In genomic region chr1:119818704-119819103, GRCm38 (mm10) we compare ENCODE assay signal across 9 mouse cellular contexts. TPM values are rescaled to one million over a fixed set of nuclear protein-coding genes. Genes with fewer than 3 reads are reported as not detected.
A peak's percentile ranks its signal among the peaks of the same experiment; 100 is the strongest.
DNase-seq lines count a peak whose midpoint lies in the region; ATAC-seq lines count a peak whose summit lies in the region.
"Had no signal": no experiment of that assay in that cellular context is flagged by ENCODE, and none has a peak within 500 bp of the region (broad histone marks: within the 10 kb centered on the region; RNA-seq: fewer than 3 reads in every experiment).

No protein-coding gene starts in this region.

- H3K27ac ChIP-seq in forebrain, embryonic 12.5 days, result no peak overlapping the region
- no peak overlapping the region for H3K27ac ChIP-seq in forebrain, embryonic 11.5 days (ENCODE audit: low read depth, low read length)
- no peak overlapping the region for H3K27ac ChIP-seq in forebrain, embryonic 15.5 days (replicated peaks)
- H3K27ac ChIP-seq: limb, embryonic 12.5 days had no signal

- WGBS in forebrain, embryonic 12.5 days, result 71% methylated on average over 1 of the region's 1 CpGs
- 74% methylated on average over 1 of the region's 1 CpGs for WGBS in forebrain, embryonic 11.5 days
- WGBS in forebrain, embryonic 15.5 days, result 65% methylated on average over 1 of the region's 1 CpGs

- no peak overlapping the region for H3K4me3 ChIP-seq in forebrain, embryonic 12.5 days (replicated peaks)
- H3K4me3 ChIP-seq in forebrain, embryonic 11.5 days (ENCODE audit: low read depth, low read length), result no peak overlapping the region
- H3K4me3 ChIP-seq in forebrain, embryonic 15.5 days, result no peak overlapping the region
- H3K4me3 ChIP-seq: limb, embryonic 12.5 days had no signal

- no peak overlapping the region for H3K4me2 ChIP-seq in forebrain, embryonic 12.5 days
- H3K4me2 ChIP-seq in forebrain, embryonic 11.5 days (ENCODE audit: low read depth, low read length, severe bottlenecking), result no peak overlapping the region
- no peak overlapping the region for H3K4me2 ChIP-seq in forebrain, embryonic 15.5 days (replicated peaks)
- H3K4me2 ChIP-seq: limb, embryonic 12.5 days had no signal

- H3K27me3 ChIP-seq in forebrain, embryonic 12.5 days, result no peaks in the 10 kb centered on the region
- H3K27me3 ChIP-seq in forebrain, embryonic 11.5 days (ENCODE audit: control insufficient read depth, insufficient read depth, low read length), result no peaks in the 10 kb centered on the region
- H3K27me3 ChIP-seq in forebrain, embryonic 15.5 days, result no peaks in the 10 kb centered on the region
- H3K27me3 ChIP-seq: limb, embryonic 12.5 days had no signal

- H3K9me3 ChIP-seq in forebrain, embryonic 12.5 days, result no peaks in the 10 kb centered on the region
- H3K9me3 ChIP-seq in forebrain, embryonic 11.5 days (ENCODE audit: control insufficient read depth, low read length), result no peaks in the 10 kb centered on the region
- no peaks in the 10 kb centered on the region for H3K9me3 ChIP-seq in forebrain, embryonic 15.5 days
- H3K9me3 ChIP-seq: limb, embryonic 12.5 days had no signal

- no peak for DNase-seq in forebrain, embryonic 11.5 days (ENCODE audit: low spot score)
- DNase-seq in left cerebral cortex, adult 11 months (ENCODE audit: low spot score), result peak; percentile 28
- no peak for DNase-seq in left cerebral cortex, postnatal 36 days (ENCODE audit: low spot score in 2 of 2)
- DNase-seq in R1 (ENCODE audit: low read depth, low spot score) (peak; percentile 23), MN1 (ENCODE audit: low spot score) (no peak)
- DNase-seq in lung, postnatal 25 days (ENCODE audit: low spot score), result peak; percentile 57

- 0 out of 2 replicates have a peak, but pooled peaks have one; percentile 6 for ATAC-seq in forebrain, embryonic 12.5 days (ENCODE audit: low FRiP score)
- no peak for ATAC-seq in forebrain, embryonic 11.5 days (replicated peaks; ENCODE audit: low FRiP score)
- ATAC-seq in forebrain, embryonic 15.5 days (replicated peaks), result no peak

- intact Hi-C loops in left cerebral cortex, postnatal 36 days (cut with DNase I), result loop anchor here (5.0 kb wide), 2 partner anchors 74 to 109 kb away; no protein-coding TSS in a partner anchor

- no peaks in the 10 kb centered on the region for H3K4me1 ChIP-seq in forebrain, embryonic 12.5 days
- no peaks in the 10 kb centered on the region for H3K4me1 ChIP-seq in forebrain, embryonic 11.5 days (replicated peaks; ENCODE audit: control insufficient read depth, insufficient read depth, low read length)
- no peaks in the 10 kb centered on the region for H3K4me1 ChIP-seq in forebrain, embryonic 15.5 days

- no peak overlapping the region for H3K9ac ChIP-seq in forebrain, embryonic 12.5 days
- H3K9ac ChIP-seq in forebrain, embryonic 11.5 days (ENCODE audit: low read length), result no peak overlapping the region
- H3K9ac ChIP-seq in forebrain, embryonic 15.5 days (replicated peaks), result no peak overlapping the region
- H3K9ac ChIP-seq: limb, embryonic 12.5 days had no signal

- no peaks in the 10 kb centered on the region for H3K36me3 ChIP-seq in forebrain, embryonic 12.5 days (replicated peaks)
- no peaks in the 10 kb centered on the region for H3K36me3 ChIP-seq in forebrain, embryonic 11.5 days (ENCODE audit: control insufficient read depth, insufficient read depth, low read length)
- H3K36me3 ChIP-seq in forebrain, embryonic 15.5 days, result no peaks in the 10 kb centered on the region
- H3K36me3 ChIP-seq: limb, embryonic 12.5 days had no signal

RNA-seq across cellular contexts. Expression of gene Ptpn4, which starts 18.7 kb away (rescaled TPM):
- polyA plus RNA-seq in forebrain, embryonic 12.5 days (2016; fragmentation: Nextera tagmentation; extraction: Ambion mirVana), result 11.1 and 13.1 TPM in 2 replicates
- polyA plus RNA-seq in forebrain, embryonic 11.5 days (2014; fragmentation: Nextera tagmentation; extraction: Ambion mirVana), result 12.1 and 19.4 TPM in 2 replicates
- total RNA-seq in left cerebral cortex, postnatal 36 days (2021), result 10 to 100 TPM; 86.5 to 88.3 TPM
- polyA plus RNA-seq in forebrain, embryonic 15.5 days (2015; fragmentation: Nextera tagmentation; extraction: Ambion mirVana), result 17.2 and 18.3 TPM in 2 replicates

Comparison
In these comparisons a context has a peak if more than half of its experiments do, and no peak if none do; other contexts are left out.
1. DNase-seq: peak in left cerebral cortex, adult 11 months (single experiment), R1 (single experiment) and lung, postnatal 25 days (single experiment); none in forebrain, embryonic 11.5 days (single experiment), left cerebral cortex, postnatal 36 days (0 of 2) and MN1 (single experiment).